Mouse (Mus musculus): Measurements from ENCODE around the gene Eepd1. TPM values are rescaled to one million over a fixed set of nuclear protein-coding genes. Genes with fewer than 3 reads are reported as not detected.

Gene Eepd1
- polyA plus RNA-seq, 1 experiment from 2014 or later = 7.8 TPM

GRCm38 (mm10) chr9:25591390-25592354 lies 110.3 kb downstream of the Eepd1 start:
- Histone ChIP-seq H3K9ac (ENCODE audit: low read length) (no peak overlapping the region), H3K4me3 (ENCODE audit: low read depth, low read length) (no peak overlapping the region), H3K4me2 (no peak overlapping the region), H3K36me3 (ENCODE audit: control insufficient read depth, insufficient read depth, low read length) (no peaks in the 10 kb centered on the region), H3K4me1 (ENCODE audit: control insufficient read depth, insufficient read depth, low read length) (no peaks in the 10 kb centered on the region), H3K27me3 (ENCODE audit: control insufficient read depth, insufficient read depth, low read length) (no peaks in the 10 kb centered on the region), H3K27ac (ENCODE audit: low read depth, low read length) (no peak overlapping the region), H3K9me3 (ENCODE audit: control insufficient read depth, low read length) (no peaks in the 10 kb centered on the region)
- DNase-seq (ENCODE audit: low spot score, missing footprints) (peak; percentile 92), ATAC-seq (ENCODE audit: low FRiP score) (peak; percentile 79)
- WGBS = 35% methylated on average over 15 of the region's 15 CpGs

GRCm38 (mm10) chr9:25592355-25592955 lies 111.1 kb downstream of the Eepd1 start:
- Histone ChIP-seq H3K27ac (ENCODE audit: low read depth, low read length) (no peak overlapping the region), H3K4me1 (ENCODE audit: control insufficient read depth, insufficient read depth, low read length) (no peaks in the 10 kb centered on the region), H3K36me3 (ENCODE audit: control insufficient read depth, insufficient read depth, low read length) (no peaks in the 10 kb centered on the region), H3K4me3 (ENCODE audit: low read depth, low read length) (no peak overlapping the region), H3K9me3 (ENCODE audit: control insufficient read depth, low read length) (no peaks in the 10 kb centered on the region), H3K27me3 (ENCODE audit: control insufficient read depth, insufficient read depth, low read length) (no peaks in the 10 kb centered on the region), H3K4me2 (no peak overlapping the region), H3K9ac (ENCODE audit: low read length) (no peak overlapping the region)
- peak; percentile 47; the same call in 1 of the 2 replicates for ATAC-seq (ENCODE audit: low FRiP score)
- WGBS = 68% methylated on average over 4 of the region's 4 CpGs
- no peak for DNase-seq (ENCODE audit: low spot score, missing footprints)

GRCm38 (mm10) chr9:25624744-25625143 lies 143.4 kb downstream of the Eepd1 start:
- H3K36me3 ChIP-seq (ENCODE audit: control insufficient read depth, insufficient read depth, low read length) = no peaks in the 10 kb centered on the region
- H3K4me1 ChIP-seq (ENCODE audit: control insufficient read depth, insufficient read depth, low read length) = no peaks in the 10 kb centered on the region
- 64% methylated on average over 2 of the region's 2 CpGs for WGBS
- DNase-seq (ENCODE audit: low spot score, missing footprints) (peak; percentile 51), ATAC-seq (ENCODE audit: low FRiP score) (no peak)
- no peak overlapping the region for H3K4me3 ChIP-seq (ENCODE audit: low read depth, low read length)
- no peaks in the 10 kb centered on the region for H3K27me3 ChIP-seq (ENCODE audit: control insufficient read depth, insufficient read depth, low read length)
- no peak overlapping the region for H3K9ac ChIP-seq (ENCODE audit: low read length)
- no peak overlapping the region for H3K4me2 ChIP-seq
- H3K27ac ChIP-seq (ENCODE audit: low read depth, low read length) = no peak overlapping the region
- no peaks in the 10 kb centered on the region for H3K9me3 ChIP-seq (ENCODE audit: control insufficient read depth, low read length)

- Histone ChIP-seq H3K27me3 (ENCODE audit: control insufficient read depth, insufficient read depth, low read length) (no peaks in the 10 kb centered on the region), H3K9me3 (ENCODE audit: control insufficient read depth, low read length) (no peaks in the 10 kb centered on the region), H3K27ac (ENCODE audit: low read depth, low read length) (no peak overlapping the region), H3K36me3 (ENCODE audit: control insufficient read depth, insufficient read depth, low read length) (no peaks in the 10 kb centered on the region), H3K4me2 (no peak overlapping the region), H3K4me1 (ENCODE audit: control insufficient read depth, insufficient read depth, low read length) (no peaks in the 10 kb centered on the region), H3K9ac (ENCODE audit: low read length) (no peak overlapping the region), H3K4me3 (ENCODE audit: low read depth, low read length) (no peak overlapping the region)
- peak; percentile 37 for DNase-seq (ENCODE audit: low spot score, missing footprints)
- ATAC-seq (ENCODE audit: low FRiP score) = no peak
- WGBS = 74% methylated on average over 5 of the region's 5 CpGs
These were observed 148.3 kb downstream of the Eepd1 start for GRCm38 (mm10) chr9:25629531-25630099.

Other genes with a start within 250 kb of the Eepd1 start
- gene Sept7, start 229.1 kb upstream of the Eepd1 start, polyA plus RNA-seq (2014; fragmentation: Nextera tagmentation; extraction: Ambion mirVana) = 299 and 345 TPM in 2 replicates